Mouse (Mus musculus): ENCODE data around the gene Cd28. TPM values are rescaled to one million over a fixed set of nuclear protein-coding genes. Genes with fewer than 3 reads are reported as not detected.

The Cd28 gene
- polyA plus RNA-seq, 1 experiment from 2014 or later, result 0.15 TPM

GRCm38 (mm10) chr1:60753981-60754380, 37.4 kb downstream of the Cd28 start:
- no peaks in the 10 kb centered on the region for H3K9me3 ChIP-seq (ENCODE audit: control insufficient read depth, low read length)
- H3K36me3 ChIP-seq (ENCODE audit: control insufficient read depth, insufficient read depth, low read length), result no peaks in the 10 kb centered on the region
- 93% methylated on average over 12 of the region's 12 CpGs for WGBS
- no peak overlapping the region for H3K4me2 ChIP-seq (ENCODE audit: low read depth, severe bottlenecking)
- no peak overlapping the region for H3K27ac ChIP-seq (replicated peaks; ENCODE audit: low read depth, low read length)
- H3K4me1 ChIP-seq (ENCODE audit: control insufficient read depth, insufficient read depth, low read length), result no peaks in the 10 kb centered on the region
- ATAC-seq (ENCODE audit: insufficient number of reproducible peaks, low FRiP score, low TSS enrichment, low read depth) (no peak), DNase-seq (ENCODE audit: low spot score) (no peak)
- no peaks in the 10 kb centered on the region for H3K27me3 ChIP-seq (ENCODE audit: control insufficient read depth, insufficient read depth, low read length)
- no peak overlapping the region for H3K4me3 ChIP-seq (ENCODE audit: low read depth, low read length)
- H3K9ac ChIP-seq (ENCODE audit: low read length), result no peak overlapping the region

- no peak for ATAC-seq (ENCODE audit: insufficient number of reproducible peaks, low FRiP score, low TSS enrichment, low read depth)
- no peaks in the 10 kb centered on the region for H3K4me1 ChIP-seq (ENCODE audit: control insufficient read depth, insufficient read depth, low read length)
- no peak overlapping the region for H3K9ac ChIP-seq (ENCODE audit: low read length)
- H3K36me3 ChIP-seq (ENCODE audit: control insufficient read depth, insufficient read depth, low read length), result no peaks in the 10 kb centered on the region
- no peak overlapping the region for H3K4me3 ChIP-seq (ENCODE audit: low read depth, low read length)
- WGBS, result 83% methylated on average over 7 of the region's 7 CpGs
- H3K27me3 ChIP-seq (ENCODE audit: control insufficient read depth, insufficient read depth, low read length), result no peaks in the 10 kb centered on the region
- DNase-seq (ENCODE audit: low spot score), result no peak
- no peaks in the 10 kb centered on the region for H3K9me3 ChIP-seq (ENCODE audit: control insufficient read depth, low read length)
- H3K4me2 ChIP-seq (ENCODE audit: low read depth, severe bottlenecking), result no peak overlapping the region
- no peak overlapping the region for H3K27ac ChIP-seq (replicated peaks; ENCODE audit: low read depth, low read length)
These were observed 39.0 kb downstream of the Cd28 start for GRCm38 (mm10) chr1:60755391-60756243.

GRCm38 (mm10) chr1:60757631-60758030, 41.0 kb downstream of the Cd28 start:
- no peak overlapping the region for H3K27ac ChIP-seq (replicated peaks; ENCODE audit: low read depth, low read length)
- ATAC-seq (ENCODE audit: insufficient number of reproducible peaks, low FRiP score, low TSS enrichment, low read depth), result no peak
- 90% methylated on average over 2 of the region's 2 CpGs for WGBS
- H3K27me3 ChIP-seq (ENCODE audit: control insufficient read depth, insufficient read depth, low read length), result no peaks in the 10 kb centered on the region
- no peak overlapping the region for H3K4me3 ChIP-seq (ENCODE audit: low read depth, low read length)
- no peaks in the 10 kb centered on the region for H3K4me1 ChIP-seq (ENCODE audit: control insufficient read depth, insufficient read depth, low read length)
- no peaks in the 10 kb centered on the region for H3K36me3 ChIP-seq (ENCODE audit: control insufficient read depth, insufficient read depth, low read length)
- H3K9ac ChIP-seq (ENCODE audit: low read length), result no peak overlapping the region
- no peak overlapping the region for H3K4me2 ChIP-seq (ENCODE audit: low read depth, severe bottlenecking)
- H3K9me3 ChIP-seq (ENCODE audit: control insufficient read depth, low read length), result no peaks in the 10 kb centered on the region
- no peak for DNase-seq (ENCODE audit: low spot score)

- WGBS, result 83% methylated on average over 1 of the region's 1 CpGs
- H3K4me1 ChIP-seq (ENCODE audit: control insufficient read depth, insufficient read depth, low read length), result no peaks in the 10 kb centered on the region
- H3K9ac ChIP-seq (ENCODE audit: low read length), result no peak overlapping the region
- H3K4me3 ChIP-seq (ENCODE audit: low read depth, low read length), result no peak overlapping the region
- no peaks in the 10 kb centered on the region for H3K9me3 ChIP-seq (ENCODE audit: control insufficient read depth, low read length)
- no peak for ATAC-seq (ENCODE audit: insufficient number of reproducible peaks, low FRiP score, low TSS enrichment, low read depth)
- H3K36me3 ChIP-seq (ENCODE audit: control insufficient read depth, insufficient read depth, low read length), result no peaks in the 10 kb centered on the region
- no peaks in the 10 kb centered on the region for H3K27me3 ChIP-seq (ENCODE audit: control insufficient read depth, insufficient read depth, low read length)
- H3K4me2 ChIP-seq (ENCODE audit: low read depth, severe bottlenecking), result no peak overlapping the region
- no peak overlapping the region for H3K27ac ChIP-seq (replicated peaks; ENCODE audit: low read depth, low read length)
- no peak for DNase-seq (ENCODE audit: low spot score)
These were observed 41.6 kb downstream of the Cd28 start for GRCm38 (mm10) chr1:60758226-60758625.

GRCm38 (mm10) chr1:60759563-60760335, 43.1 kb downstream of the Cd28 start:
- Histone ChIP-seq H3K36me3 (ENCODE audit: control insufficient read depth, insufficient read depth, low read length) (no peaks in the 10 kb centered on the region), H3K4me1 (ENCODE audit: control insufficient read depth, insufficient read depth, low read length) (no peaks in the 10 kb centered on the region), H3K27me3 (ENCODE audit: control insufficient read depth, insufficient read depth, low read length) (no peaks in the 10 kb centered on the region), H3K9ac (ENCODE audit: low read length) (no peak overlapping the region), H3K27ac (replicated peaks; ENCODE audit: low read depth, low read length) (no peak overlapping the region), H3K4me2 (ENCODE audit: low read depth, severe bottlenecking) (no peak overlapping the region), H3K4me3 (ENCODE audit: low read depth, low read length) (no peak overlapping the region), H3K9me3 (ENCODE audit: control insufficient read depth, low read length) (no peaks in the 10 kb centered on the region)
- WGBS, result 64% methylated on average over 7 of the region's 7 CpGs
- DNase-seq (ENCODE audit: low spot score), result no peak
- ATAC-seq (ENCODE audit: insufficient number of reproducible peaks, low FRiP score, low TSS enrichment, low read depth), result no peak

GRCm38 (mm10) chr1:60760475-60760874, 43.9 kb downstream of the Cd28 start:
- H3K9me3 ChIP-seq (ENCODE audit: control insufficient read depth, low read length), result no peaks in the 10 kb centered on the region
- H3K9ac ChIP-seq (ENCODE audit: low read length), result no peak overlapping the region
- H3K4me2 ChIP-seq (ENCODE audit: low read depth, severe bottlenecking), result no peak overlapping the region
- H3K27me3 ChIP-seq (ENCODE audit: control insufficient read depth, insufficient read depth, low read length), result no peaks in the 10 kb centered on the region
- H3K27ac ChIP-seq (replicated peaks; ENCODE audit: low read depth, low read length), result no peak overlapping the region
- no peaks in the 10 kb centered on the region for H3K4me1 ChIP-seq (ENCODE audit: control insufficient read depth, insufficient read depth, low read length)
- DNase-seq (ENCODE audit: low spot score) (no peak), ATAC-seq (ENCODE audit: insufficient number of reproducible peaks, low FRiP score, low TSS enrichment, low read depth) (no peak)
- H3K36me3 ChIP-seq (ENCODE audit: control insufficient read depth, insufficient read depth, low read length), result no peaks in the 10 kb centered on the region
- H3K4me3 ChIP-seq (ENCODE audit: low read depth, low read length), result no peak overlapping the region
- 88% methylated on average over 3 of the region's 3 CpGs for WGBS

GRCm38 (mm10) chr1:60761528-60762171, 45.0 kb downstream of the Cd28 start:
- no peak overlapping the region for H3K4me2 ChIP-seq (ENCODE audit: low read depth, severe bottlenecking)
- H3K4me1 ChIP-seq (ENCODE audit: control insufficient read depth, insufficient read depth, low read length), result no peaks in the 10 kb centered on the region
- no peak overlapping the region for H3K9ac ChIP-seq (ENCODE audit: low read length)
- no peaks in the 10 kb centered on the region for H3K36me3 ChIP-seq (ENCODE audit: control insufficient read depth, insufficient read depth, low read length)
- H3K9me3 ChIP-seq (ENCODE audit: control insufficient read depth, low read length), result no peaks in the 10 kb centered on the region
- no peak for DNase-seq (ENCODE audit: low spot score)
- 95% methylated on average over 3 of the region's 3 CpGs for WGBS
- H3K27ac ChIP-seq (replicated peaks; ENCODE audit: low read depth, low read length), result no peak overlapping the region
- H3K27me3 ChIP-seq (ENCODE audit: control insufficient read depth, insufficient read depth, low read length), result no peaks in the 10 kb centered on the region
- no peak for ATAC-seq (ENCODE audit: insufficient number of reproducible peaks, low FRiP score, low TSS enrichment, low read depth)
- H3K4me3 ChIP-seq (ENCODE audit: low read depth, low read length), result no peak overlapping the region

- H3K9me3 ChIP-seq (ENCODE audit: control insufficient read depth, low read length), result no peaks in the 10 kb centered on the region
- H3K27me3 ChIP-seq (ENCODE audit: control insufficient read depth, insufficient read depth, low read length), result no peaks in the 10 kb centered on the region
- no peak overlapping the region for H3K4me3 ChIP-seq (ENCODE audit: low read depth, low read length)
- no peaks in the 10 kb centered on the region for H3K36me3 ChIP-seq (ENCODE audit: control insufficient read depth, insufficient read depth, low read length)
- no peak overlapping the region for H3K9ac ChIP-seq (ENCODE audit: low read length)
- no peak overlapping the region for H3K27ac ChIP-seq (replicated peaks; ENCODE audit: low read depth, low read length)
- H3K4me1 ChIP-seq (ENCODE audit: control insufficient read depth, insufficient read depth, low read length), result no peaks in the 10 kb centered on the region
- H3K4me2 ChIP-seq (ENCODE audit: low read depth, severe bottlenecking), result no peak overlapping the region
- DNase-seq (ENCODE audit: low spot score) (no peak), ATAC-seq (ENCODE audit: insufficient number of reproducible peaks, low FRiP score, low TSS enrichment, low read depth) (no peak)
- 88% methylated on average over 1 of the region's 1 CpGs for WGBS
These were observed 45.9 kb downstream of the Cd28 start for GRCm38 (mm10) chr1:60762451-60762850.
